Mouse (Mus musculus) heart, postnatal 0 days (tissue): Measurements from ENCODE around the gene Syngr2.

Source experiments
- CTCF ChIP-seq: IDR thresholded peaks from 2 replicates; pipeline ENCODE4 v1.5.1; 2016; ENCODE audit warnings: antibody characterized with exemption, control low read depth, low read depth
- EP300 ChIP-seq: IDR thresholded peaks from 2 replicates; pipeline ENCODE4 v1.6.1; 2016; ENCODE audit warnings: antibody characterized with exemption, low read depth

GRCm38 (mm10) chr11:117775540-117775939 is 33.9 kb upstream of the Syngr2 start:
- no peak for TF ChIP-seq EP300
- TF ChIP-seq CTCF = no peak
